Mouse (Mus musculus) left cerebral cortex, adult 18-20 months (tissue): Measurements from ENCODE around the gene Nfkb1. TPM values are rescaled to one million over a fixed set of nuclear protein-coding genes. Genes with fewer than 3 reads are reported as not detected.

Experiments
- DNase-seq, 2 experiments: peaks; one replicate each; pipeline ENCODE4 v3.0.0; 2021 to 2022; ENCODE audit warnings: low spot score in 2 of 2, mixed read lengths in 1 of 2
- total RNA-seq, 2 experiments: library from RNA; stranded (reverse); gene quantifications; 2 replicates each; pipeline ENCODE4 v1.2.3; 2021

The Nfkb1 gene
- total RNA-seq, 2 experiments from 2014 or later, result 18.8 to 22.2 TPM

DNA sequence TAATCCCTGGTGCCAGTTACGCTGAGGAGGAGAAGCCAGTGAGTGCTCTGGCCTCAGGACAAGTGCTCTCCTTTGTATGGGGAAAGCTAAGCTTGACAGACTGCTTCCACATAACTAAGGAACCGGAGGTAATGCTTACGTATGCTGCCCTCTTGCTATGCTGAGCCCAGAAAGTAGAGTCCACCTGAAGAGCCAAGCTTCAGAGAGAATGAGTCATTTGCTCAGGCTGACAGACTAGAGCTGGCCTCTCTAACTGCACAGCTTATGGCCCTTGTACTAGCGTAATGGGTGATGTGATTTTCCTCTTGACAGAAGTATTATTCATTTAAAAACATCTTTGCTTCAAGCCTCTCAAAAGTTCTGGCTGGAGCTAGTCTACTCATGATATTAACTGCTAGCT is 18.3 kb downstream of the Nfkb1 start:
- DNase-seq, result no peak

DNA sequence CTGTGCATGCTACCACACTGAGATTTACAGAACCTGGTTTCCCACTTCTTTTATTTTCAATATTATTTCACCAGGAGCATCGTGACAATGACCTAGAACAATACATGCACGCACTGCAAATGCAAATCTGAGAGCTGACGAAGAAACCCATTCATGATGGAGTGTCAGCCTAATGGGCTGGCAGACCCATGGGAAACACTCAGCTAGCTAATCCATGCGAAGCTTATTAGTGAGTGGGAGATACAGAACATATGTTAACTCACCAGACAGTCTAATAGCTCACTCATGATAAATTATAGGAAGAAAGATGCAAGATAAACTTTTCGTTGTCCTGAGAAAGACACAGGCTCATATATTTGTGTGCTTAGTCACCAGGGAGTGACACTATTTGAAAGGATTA is 19.2 kb downstream of the Nfkb1 start:
- no peak for DNase-seq

DNA sequence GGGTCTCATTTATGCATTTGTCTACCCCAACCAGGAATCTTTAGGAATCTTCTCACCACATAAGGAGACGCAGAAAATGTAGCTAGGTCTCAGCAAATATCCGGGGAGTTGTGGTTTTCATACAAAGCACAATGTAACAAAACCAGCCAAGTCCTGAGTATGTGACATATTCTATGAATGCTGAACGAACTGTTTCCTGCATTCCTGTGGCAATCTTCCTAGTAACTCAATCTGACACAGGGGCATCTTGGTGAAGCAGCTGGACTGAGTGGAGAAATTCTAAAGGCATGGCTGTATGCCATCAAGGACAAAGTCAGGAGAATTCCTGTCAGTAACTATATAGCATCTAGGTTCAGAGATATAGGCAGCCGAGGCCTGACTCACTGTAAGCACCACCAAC is 20.5 kb downstream of the Nfkb1 start:
- DNase-seq, result no peak

DNA sequence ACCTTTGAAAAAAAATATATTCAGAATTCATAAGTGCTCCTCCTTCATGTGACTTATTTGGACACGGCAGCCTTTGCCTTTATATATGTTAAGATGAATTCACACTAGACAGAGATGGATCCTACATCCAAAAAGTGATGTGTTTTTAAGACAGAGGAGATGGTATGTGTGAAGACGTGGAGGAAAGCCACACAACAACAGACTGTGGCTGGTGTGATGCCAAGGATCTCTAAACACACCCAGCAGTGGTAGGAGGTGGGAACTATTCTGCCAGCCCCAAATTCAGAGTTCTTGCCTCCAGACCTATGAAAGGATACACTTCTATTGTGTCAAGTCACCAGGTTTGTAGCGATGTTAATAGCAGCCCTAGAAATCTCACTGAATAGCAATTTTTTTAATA is 24.3 kb downstream of the Nfkb1 start:
- peak; percentile 28 to 37 for DNase-seq

DNA sequence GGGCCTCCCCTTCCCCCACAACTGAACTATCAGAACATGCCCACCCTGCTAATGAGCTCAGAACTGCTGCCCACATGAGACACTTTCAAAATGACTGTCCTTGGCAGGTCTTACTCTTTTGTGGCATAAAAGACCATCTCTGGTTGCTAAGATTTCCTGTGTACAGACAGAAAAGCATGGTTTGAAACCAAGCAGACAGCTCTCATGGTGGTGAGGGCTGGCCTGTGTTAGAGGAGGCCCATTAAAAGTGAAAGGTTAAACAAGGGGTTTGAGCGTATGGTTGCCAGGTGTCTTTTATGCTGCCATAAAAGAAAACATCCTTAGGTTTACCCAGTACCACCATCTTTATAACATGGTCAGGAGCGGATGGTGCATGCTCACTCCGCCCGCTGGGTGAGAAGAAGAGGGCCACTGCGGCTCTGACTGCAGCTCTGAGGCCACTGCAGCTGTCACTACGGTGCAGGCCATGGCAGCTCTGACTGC is 25.5 kb downstream of the Nfkb1 start:
- DNase-seq, result no peak

DNA sequence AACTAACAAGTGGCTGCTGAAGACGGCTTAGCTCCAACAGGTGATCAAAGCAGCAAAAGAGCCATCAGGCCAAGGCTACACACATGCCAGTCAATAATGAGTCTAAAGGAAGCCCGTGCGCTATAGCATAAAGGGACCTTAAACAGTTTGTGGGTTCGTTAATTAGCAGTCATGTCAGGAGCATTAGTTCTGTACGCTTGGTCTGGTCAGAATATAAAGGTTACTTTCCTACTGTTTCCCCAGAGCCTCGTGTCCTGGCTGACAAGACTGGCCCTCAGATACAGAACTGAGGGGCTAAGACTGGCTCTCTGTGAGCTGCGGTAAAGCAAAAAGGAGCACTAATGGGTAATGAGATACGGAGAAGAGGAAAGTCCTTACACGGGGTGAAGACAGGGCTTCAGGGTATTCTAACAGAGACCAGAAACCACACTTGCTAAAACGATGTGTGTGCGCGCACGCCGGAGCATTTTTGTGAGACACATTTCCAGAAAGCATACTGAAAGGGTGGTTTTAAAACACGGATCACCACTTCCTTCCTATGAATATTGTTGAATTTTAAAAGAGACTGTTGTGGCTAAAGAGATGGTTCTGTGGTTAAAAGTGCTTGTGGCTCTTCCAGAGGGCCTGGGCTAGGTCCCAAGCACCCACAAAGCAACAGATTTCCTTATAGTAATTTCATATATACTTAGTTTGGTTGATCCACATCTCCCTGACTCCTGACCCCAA is 29.0 kb downstream of the Nfkb1 start:
- no peak for DNase-seq

DNA sequence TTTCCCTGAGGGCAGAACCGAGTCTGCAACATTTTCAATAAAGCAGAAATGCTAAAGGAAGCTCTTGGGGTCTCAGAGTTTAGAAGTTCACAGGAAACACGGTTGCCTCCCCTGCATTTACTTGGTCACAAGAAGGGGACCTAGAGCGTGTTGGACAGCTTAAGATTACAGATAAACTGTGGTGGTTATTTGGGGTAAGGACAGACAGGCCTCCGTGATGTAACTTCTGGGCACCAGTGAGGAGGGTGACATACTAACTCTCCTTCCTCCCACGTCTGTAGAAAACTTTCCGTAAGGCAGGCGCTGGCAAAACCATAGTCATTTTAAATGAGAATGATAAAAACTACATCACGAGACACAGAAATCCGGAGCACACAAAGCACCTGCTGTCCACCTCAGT is 29.6 kb downstream of the Nfkb1 start:
- DNase-seq, result no peak

DNA sequence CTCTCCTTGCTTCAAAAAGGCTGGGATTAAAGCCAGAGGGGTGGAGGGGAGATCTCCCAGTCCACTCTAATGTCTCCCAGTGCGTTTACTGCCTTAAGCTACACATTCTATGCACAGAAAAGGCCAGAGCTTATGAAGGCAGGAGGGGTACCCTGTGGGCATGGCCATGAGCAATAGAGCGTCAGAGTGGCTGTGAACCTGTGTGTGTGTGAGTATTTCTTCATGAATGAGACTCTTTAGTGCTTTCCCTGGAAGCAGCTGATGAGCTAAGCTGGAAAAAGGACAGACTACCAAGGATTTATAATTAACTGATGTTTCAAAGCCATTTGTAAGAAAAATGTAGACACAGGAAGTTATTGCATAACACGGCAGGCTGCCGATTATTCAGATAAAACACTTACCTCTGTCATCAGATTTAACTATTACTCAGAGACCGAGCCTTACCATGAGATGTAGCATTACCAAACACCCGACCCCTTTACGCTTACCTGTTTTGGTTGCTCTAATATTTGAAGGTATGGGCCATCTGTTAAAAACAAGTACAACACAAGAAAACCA is 32.7 kb downstream of the Nfkb1 start:
- DNase-seq, result no peak

DNA sequence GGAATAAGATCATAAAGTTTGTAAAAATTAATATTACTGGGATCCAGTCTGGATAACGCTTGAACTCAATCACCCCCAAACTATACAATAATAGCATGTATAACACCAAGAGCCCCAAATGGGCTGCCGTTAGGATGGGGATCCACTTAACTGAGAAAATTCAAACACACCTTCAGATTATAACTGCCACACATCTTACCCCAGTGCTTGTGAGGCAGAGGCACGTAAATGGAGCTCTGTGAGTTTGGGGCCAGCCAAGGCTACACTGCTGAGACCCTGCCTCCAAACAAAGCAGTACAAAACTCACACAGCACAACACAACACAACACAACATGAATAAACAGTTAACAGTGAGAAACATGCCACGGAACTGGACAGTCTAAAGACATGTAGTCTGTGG is 35.2 kb downstream of the Nfkb1 start:
- no peak for DNase-seq

DNA sequence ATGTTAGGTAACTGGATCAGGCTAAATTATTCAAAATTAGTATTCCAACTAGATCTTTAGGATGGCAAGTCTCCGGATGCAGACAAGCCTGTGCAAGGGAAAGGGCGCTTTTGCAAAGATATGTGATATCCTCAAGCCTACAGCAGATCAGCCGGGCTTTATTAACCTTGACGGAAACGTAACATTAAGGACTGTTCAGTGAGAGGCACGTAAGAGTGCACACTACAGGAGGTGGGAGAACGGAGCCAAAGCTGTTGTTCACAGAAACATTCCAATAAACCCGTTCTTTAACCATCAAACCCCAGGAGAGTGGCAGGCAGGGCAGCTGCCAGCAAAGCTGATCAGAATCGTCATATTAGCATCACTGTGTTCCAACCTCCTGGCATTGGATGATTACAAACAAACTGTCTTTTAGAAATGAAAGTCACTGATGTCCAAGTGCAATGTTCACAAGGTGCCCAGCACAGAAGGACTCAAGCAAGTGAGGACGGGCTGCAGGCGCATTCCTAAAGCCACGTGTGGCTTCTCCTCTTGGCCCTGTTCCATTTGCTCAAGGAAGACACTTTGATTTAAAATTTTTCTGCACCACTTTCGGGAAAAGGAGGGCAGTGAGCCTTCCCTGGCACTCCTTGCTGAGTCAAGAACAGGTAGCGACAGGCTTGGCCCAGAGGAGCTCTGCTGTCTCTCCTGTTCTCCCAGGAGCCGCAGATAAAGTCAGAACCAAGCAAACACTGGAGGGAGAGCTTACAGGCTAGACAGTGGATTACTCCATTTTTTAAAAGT is 40.4 kb downstream of the Nfkb1 start:
- no peak for DNase-seq

DNA sequence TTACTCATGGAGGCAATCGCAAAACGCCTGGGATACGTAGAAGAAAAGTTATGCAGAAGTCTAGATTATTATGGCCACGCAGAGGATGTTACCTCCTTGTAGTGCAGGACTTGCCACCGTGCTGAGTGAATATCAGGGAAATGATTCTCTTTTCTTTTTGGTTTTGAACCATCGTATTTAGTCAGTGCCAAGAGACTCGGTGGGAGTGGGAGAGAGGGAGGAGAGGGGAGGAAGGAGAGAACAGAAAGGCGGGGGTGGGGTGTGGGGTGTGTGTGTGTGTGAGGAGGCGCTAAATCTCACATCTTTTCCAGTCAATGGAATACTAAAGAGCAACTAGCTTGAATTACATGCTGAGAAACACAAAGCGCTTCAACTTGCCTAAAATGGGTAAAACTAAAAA is 41.5 kb downstream of the Nfkb1 start:
- no peak for DNase-seq

DNA sequence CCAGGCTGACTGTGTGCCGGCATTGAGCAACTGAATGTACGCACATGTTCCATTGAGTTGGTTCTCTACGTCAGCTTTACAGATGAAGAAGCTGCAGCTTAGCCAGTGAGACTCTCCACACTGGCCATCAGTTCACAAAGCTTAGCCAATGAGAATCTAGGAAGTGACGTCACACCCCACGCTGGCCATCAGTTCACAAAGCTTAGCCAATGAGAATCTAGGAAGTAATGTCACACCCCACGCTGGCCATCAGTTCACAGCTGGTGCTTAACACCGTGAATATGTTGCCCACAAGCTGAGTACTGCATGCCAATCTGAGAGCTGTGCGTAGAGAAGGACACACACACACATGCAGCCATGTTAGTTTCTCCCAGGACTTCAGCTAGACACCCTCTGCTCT is 42.8 kb downstream of the Nfkb1 start:
- DNase-seq, result no peak

DNA sequence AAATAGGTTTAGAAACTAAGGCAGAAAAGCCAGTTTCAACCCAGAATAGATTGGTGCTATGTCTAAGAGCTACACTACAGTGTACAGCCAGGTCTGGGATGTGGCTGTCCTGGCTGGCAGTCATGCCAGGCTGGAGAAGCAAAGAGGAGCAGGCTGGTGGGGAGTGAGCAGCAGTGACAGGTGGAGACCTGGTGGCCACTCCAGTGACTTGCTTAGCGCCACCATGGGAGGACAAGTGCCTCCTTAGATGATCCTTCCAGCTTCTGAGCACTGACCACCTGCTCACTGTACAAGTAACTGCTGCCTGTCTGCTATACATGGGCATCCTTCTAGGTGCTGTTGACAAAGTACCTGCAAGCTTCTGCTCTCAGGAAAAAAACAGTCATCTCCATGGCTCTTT is 44.7 kb downstream of the Nfkb1 start:
- no peak for DNase-seq

DNA sequence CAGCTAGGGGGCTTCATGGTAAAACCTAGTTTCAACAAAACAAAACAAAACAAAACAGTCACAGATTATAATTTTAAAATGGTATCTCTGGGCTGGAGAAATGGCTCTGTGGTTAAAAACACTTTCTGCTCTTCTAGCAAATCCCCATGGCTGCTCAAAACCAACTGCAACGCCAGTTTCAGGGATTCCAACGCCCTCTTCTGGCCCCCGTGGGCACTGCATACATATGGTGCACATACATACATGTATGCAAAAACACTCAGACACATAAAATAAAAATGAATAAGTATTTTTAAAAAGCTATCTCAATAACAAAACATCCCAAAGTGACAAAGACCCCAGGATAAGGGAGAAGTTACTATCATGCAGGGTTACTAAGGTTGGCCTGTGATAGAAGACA is 46.4 kb downstream of the Nfkb1 start:
- no peak for DNase-seq

DNA sequence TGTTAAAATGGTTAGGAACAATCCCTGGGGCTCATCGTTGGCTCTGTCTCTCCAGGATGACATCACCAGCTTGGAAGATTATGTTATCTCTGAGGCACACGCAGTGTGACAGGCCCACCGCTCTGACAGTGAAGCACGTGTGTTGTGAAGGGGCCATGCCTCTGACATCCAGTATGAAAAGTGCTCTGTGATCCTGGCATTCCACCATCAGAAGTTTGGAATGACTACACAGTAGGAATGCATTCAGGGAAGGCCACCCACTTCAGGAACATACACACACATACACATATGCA is 49.8 kb downstream of the Nfkb1 start:
- no peak for DNase-seq

DNA sequence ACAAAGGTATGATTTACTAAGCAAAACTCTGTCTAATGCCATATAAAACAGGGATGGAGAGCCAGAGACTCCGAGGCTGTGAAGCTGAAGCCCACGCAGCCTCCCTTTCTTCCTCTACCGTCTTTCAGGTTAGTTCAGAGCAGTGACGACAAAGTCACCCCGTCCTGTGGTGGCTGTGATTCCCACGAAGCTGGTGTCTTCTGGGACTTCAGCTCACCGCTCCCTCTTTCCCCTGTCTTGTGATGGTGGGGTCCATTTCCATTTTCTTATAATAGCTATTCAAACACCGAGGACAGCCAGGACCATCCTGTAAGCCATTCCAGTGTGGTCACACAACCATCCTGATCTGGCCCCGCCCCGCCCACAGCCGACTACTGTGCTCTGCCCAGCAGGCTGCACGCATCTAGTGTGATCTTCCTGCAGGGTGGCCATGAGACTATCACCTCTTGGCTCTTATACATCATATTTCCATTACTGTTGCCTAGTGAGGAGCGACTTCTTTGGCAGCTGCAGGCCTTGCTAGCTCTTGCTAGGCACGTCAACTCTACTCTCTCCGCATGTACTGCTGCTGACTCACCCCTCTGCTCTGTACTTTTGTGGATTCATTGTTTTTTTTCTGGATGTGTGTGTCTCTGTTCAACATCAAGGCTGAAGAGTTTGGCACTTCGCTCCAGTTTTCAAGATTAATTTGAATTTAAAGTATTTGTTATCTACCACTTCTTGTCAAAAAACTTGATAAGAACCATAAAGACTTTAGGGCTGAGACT is 50.3 kb downstream of the Nfkb1 start:
- no peak for DNase-seq

DNA sequence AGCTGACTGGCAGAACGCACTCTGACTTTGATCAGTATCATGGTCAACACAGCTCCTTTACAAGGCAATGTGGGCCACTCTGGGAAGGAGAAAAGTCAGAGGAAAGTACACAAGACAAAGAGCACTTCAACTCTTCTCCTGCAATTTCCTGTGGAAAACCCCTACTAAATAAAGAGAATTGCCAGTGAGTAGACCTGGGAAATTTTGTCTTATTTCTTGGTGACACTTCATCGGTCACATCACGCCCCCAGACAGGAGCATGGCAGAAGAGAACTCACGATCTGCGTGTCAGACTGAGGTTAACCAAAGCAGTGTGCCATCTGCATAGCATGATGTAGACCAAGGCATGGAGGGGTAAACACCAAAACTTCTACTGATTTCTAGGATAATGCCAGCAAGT is 51.1 kb downstream of the Nfkb1 start:
- no peak for DNase-seq

DNA sequence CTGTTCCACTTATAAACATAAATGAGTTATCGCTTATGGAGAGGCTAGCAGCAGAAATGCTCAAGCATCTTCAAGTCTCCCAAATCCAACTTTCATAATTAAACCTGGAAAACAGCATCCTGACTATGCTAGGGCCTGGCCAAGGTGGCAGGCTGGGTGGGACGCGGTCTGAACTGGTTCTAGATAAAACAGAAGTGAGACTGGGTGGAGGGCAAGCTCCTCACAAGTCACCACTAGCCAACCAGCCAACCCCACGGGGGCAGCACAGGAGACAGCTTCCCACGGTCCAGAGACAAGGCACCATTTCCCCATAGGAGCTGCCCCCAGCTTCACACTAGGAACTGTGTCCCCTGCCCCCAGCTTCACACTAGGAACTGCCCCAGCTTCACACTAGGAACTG is 53.8 kb downstream of the Nfkb1 start:
- DNase-seq, result no peak

DNA sequence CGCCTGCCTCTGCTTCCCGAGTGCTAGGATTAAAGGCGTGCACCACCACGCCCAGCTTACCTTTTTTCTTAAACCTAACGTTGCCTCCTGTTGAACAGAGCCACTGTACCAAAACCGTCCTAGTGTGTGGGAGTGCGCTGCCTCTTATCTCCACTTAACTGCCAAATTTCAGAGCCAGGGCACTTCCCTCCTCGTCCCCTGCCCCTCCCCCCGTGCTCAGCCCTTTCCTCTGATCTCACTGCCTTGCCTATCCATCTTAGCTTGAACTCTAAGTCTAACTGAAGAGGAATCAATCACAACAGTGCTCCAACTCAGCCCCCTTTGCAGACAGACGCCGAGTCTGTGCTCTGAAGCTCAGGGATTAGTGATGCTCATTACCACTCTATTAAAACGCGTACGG is 54.9 kb downstream of the Nfkb1 start:
- DNase-seq, result no peak

DNA sequence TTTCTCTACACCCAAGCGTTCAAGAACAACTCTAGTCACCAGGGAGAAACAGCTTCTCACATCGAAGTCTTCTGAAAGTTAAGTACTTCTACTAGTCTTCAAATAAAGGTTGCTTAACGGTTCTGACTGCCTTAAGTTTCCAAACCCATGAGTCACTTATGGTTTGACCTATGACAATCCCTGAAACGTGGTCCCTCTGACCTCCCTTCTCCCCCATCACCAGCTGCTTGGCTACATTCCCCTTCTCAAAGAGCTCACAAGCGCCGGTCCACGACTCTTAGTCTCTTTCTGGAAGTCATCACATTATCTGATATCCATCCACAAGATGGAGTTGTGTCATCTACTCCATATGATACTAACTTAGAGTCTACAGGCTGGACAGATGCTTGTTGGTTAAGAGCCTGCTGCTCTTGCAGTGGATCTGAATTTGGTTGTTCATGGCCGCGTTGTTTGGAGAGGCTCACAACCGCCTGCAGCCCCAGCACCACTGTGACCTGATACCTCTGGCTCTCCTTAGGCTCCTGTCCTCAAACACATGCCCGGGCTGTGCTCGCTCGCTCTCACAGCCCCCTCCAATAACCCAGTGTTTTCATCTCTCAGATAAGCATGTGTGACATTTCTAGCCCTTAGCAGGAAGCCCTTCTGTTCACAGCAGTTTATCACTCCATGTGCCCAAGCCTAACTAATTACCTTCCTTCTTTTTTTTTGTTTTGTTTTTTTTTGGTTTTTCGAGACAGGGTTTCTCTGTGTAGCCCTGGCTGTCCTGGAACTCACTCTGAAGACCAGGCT is 55.5 kb downstream of the Nfkb1 start:
- DNase-seq, result no peak

DNA sequence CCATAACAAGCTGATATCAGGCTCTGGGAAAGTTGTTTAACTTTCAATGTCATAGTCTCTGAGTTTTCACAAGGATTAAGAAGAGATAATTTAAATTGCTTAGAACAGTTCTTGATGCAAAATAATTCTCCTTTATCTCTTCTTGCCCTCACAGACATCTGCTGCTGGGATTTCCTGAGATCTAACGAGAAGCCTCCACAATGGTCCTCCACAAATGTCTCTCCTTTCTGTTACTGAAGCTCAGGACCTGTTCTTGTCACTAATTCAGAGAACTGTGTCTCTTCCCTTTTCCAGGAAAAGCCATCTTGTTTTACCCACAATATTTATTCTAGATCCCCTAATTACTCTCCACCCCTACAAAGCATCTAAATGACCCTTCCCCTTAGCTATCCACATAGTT is 56.3 kb downstream of the Nfkb1 start:
- no peak for DNase-seq
